Mouse (Mus musculus) limb, embryonic 14.5 days (tissue): ENCODE measurements around the gene Nln. TPM values are rescaled to one million over a fixed set of nuclear protein-coding genes. Genes with fewer than 3 reads are reported as not detected.

Source experiments
- ATAC-seq: fragments of 200-750 bp; cut with Nextera tagmentation; 2 replicates; pipeline ENCODE4 v1.8.0; 2017; ENCODE audit warnings: low read depth, moderate number of reproducible peaks, moderate TSS enrichment; ENCODE audit not compliant: low FRiP score
- DNase-seq: peaks from one replicate; pipeline ENCODE4 v3.0.0-alpha.2; 2015; ENCODE audit warnings: low spot score
- H3K27ac ChIP-seq: fragments of 300-500 bp; sonication (generic); replicated peaks from 2 replicates; pipeline ENCODE4 v1.5.1; 2014; ENCODE audit warnings: low read depth, mild to moderate bottlenecking, low read length, moderate library complexity, mixed read lengths
- H3K27me3 ChIP-seq: fragments of 300-500 bp; sonication (generic); 2 replicates; pipeline ENCODE4 v1.6.1; 2014; ENCODE audit warnings: low read length, mixed read lengths; ENCODE audit not compliant: control insufficient read depth, insufficient read depth
- H3K36me3 ChIP-seq: fragments of 300-500 bp; sonication (generic); 2 replicates; pipeline ENCODE4 v1.6.1; 2014; ENCODE audit warnings: mild to moderate bottlenecking, low read length, moderate library complexity, mixed read lengths; ENCODE audit not compliant: control insufficient read depth, insufficient read depth
- H3K4me1 ChIP-seq: fragments of 300-500 bp; sonication (generic); 2 replicates; pipeline ENCODE4 v1.6.1; 2014; ENCODE audit warnings: antibody characterized with exemption, low read length, mixed read lengths; ENCODE audit not compliant: control insufficient read depth, insufficient read depth
- H3K4me2 ChIP-seq: fragments of 300-500 bp; sonication (generic); replicated peaks from 2 replicates; pipeline ENCODE4 v1.6.1; 2014; ENCODE audit warnings: low read depth, mild to moderate bottlenecking, low read length, moderate library complexity; ENCODE audit not compliant: severe bottlenecking
- H3K4me3 ChIP-seq: fragments of 300-500 bp; sonication (generic); replicated peaks from 2 replicates; pipeline ENCODE4 v1.5.1; 2014; ENCODE audit warnings: low read length
- H3K9ac ChIP-seq: fragments of 300-500 bp; sonication (generic); 2 replicates; pipeline ENCODE4 v1.6.1; 2014; ENCODE audit warnings: mild to moderate bottlenecking, low read depth, low read length, moderate library complexity; ENCODE audit not compliant: severe bottlenecking
- H3K9me3 ChIP-seq: fragments of 300-500 bp; sonication (generic); 2 replicates; pipeline ENCODE4 v1.6.1; 2016; ENCODE audit warnings: low read length; ENCODE audit not compliant: control insufficient read depth
- POLR2A ChIP-seq: fragments of 200-500 bp; IDR thresholded peaks from 2 replicates; pipeline ENCODE4 v1.8.0; 2012; ENCODE audit warnings: inconsistent platforms, mild to moderate bottlenecking, moderate library complexity, borderline replicate concordance; ENCODE audit not compliant: insufficient read depth, insufficient read length; ENCODE audit errors: extremely low read depth
- WGBS: fragments of 180-500 bp; shearing (Covaris S2); extraction: QIAGEN DNeasy Blood & Tissue Kit; methylation state at CpG from one replicate; pipeline ENCODE4 v1.1.7; 2014; 5-methylcytosine and 5-hydroxymethylcytosine counted together
- polyA plus RNA-seq, 2 experiments: library from polyadenylated mRNA; depleted of rRNA in 1 of 2; stranded (reverse) in 1 of 2; unstranded in 1 of 2; fragments of >200 nt; fragmentation: Nextera tagmentation in 1 of 2; extraction: Ambion mirVana in 1 of 2; gene quantifications; 2 replicates each; pipeline versions ENCODE4 v1.2.1 to v1.2.3; 2012 to 2014

Gene Nln
- polyA plus RNA-seq, 2 experiments: 9.8 to 16.6 TPM

GRCm38 (mm10) chr13:104076993-104077392, 32.4 kb downstream of the Nln start:
- WGBS: 45% methylated on average over 6 of the region's 6 CpGs
- DNase-seq (peak; percentile 52), ATAC-seq (no peak)
- no peak overlapping the region for H3K27ac ChIP-seq
- 0 out of 2 replicates have a peak, but pooled peaks cover under 1% of the 10 kb centered on the region for H3K36me3 ChIP-seq
- peaks cover 7% of the 10 kb centered on the region for H3K4me1 ChIP-seq
- no peaks in the 10 kb centered on the region for H3K27me3 ChIP-seq
- no peak overlapping the region for H3K9ac ChIP-seq
- H3K4me2 ChIP-seq: no peak overlapping the region
- no peak overlapping the region for H3K4me3 ChIP-seq
- no peak for TF ChIP-seq POLR2A
- no peaks in the 10 kb centered on the region for H3K9me3 ChIP-seq

GRCm38 (mm10) chr13:104074731-104075130, 34.7 kb downstream of the Nln start:
- ATAC-seq: no peak
- WGBS: 72% methylated on average over 10 of the region's 10 CpGs
- H3K9ac ChIP-seq: no peak overlapping the region

GRCm38 (mm10) chr13:104074230-104074629, 35.2 kb downstream of the Nln start:
- H3K4me3 ChIP-seq: no peak overlapping the region
- 0 out of 2 replicates have a peak, but pooled peaks cover 3% of the 10 kb centered on the region for H3K36me3 ChIP-seq
- H3K9me3 ChIP-seq: no peaks in the 10 kb centered on the region
- peaks cover 13% of the 10 kb centered on the region for H3K4me1 ChIP-seq
- ATAC-seq (no peak), DNase-seq (no peak)
- no peak overlapping the region for H3K27ac ChIP-seq
- 93% methylated on average over 8 of the region's 8 CpGs for WGBS
- no peak overlapping the region for H3K4me2 ChIP-seq
- no peaks in the 10 kb centered on the region for H3K27me3 ChIP-seq
- TF ChIP-seq POLR2A: no peak
- H3K9ac ChIP-seq: no peak overlapping the region

More at GRCm38 (mm10) chr13:104074731-104075130, 34.7 kb downstream of the Nln start:
- H3K4me2 ChIP-seq: no peak overlapping the region
- no peak overlapping the region for H3K27ac ChIP-seq
- DNase-seq: peak; percentile 34
- no peaks in the 10 kb centered on the region for H3K9me3 ChIP-seq
- 0 out of 2 replicates have a peak, but pooled peaks cover 3% of the 10 kb centered on the region for H3K36me3 ChIP-seq
- peaks cover 13% of the 10 kb centered on the region for H3K4me1 ChIP-seq
- H3K4me3 ChIP-seq: no peak overlapping the region
- no peaks in the 10 kb centered on the region for H3K27me3 ChIP-seq
- TF ChIP-seq POLR2A: no peak

- no peak overlapping the region for H3K4me2 ChIP-seq
- 0 out of 2 replicates have a peak, but pooled peaks cover 6% of the 10 kb centered on the region for H3K36me3 ChIP-seq
- no peaks in the 10 kb centered on the region for H3K9me3 ChIP-seq
- H3K27ac ChIP-seq: no peak overlapping the region
- H3K4me3 ChIP-seq: no peak overlapping the region
- WGBS: 74% methylated on average over 9 of the region's 9 CpGs
- DNase-seq (no peak), ATAC-seq (no peak)
- H3K9ac ChIP-seq: no peak overlapping the region
- no peaks in the 10 kb centered on the region for H3K27me3 ChIP-seq
- H3K4me1 ChIP-seq: peaks cover 12% of the 10 kb centered on the region
- no peak for TF ChIP-seq POLR2A
Measured at GRCm38 (mm10) chr13:104072351-104072750, 37.1 kb downstream of the Nln start.

GRCm38 (mm10) chr13:104070703-104071102, 38.7 kb downstream of the Nln start:
- no peak for TF ChIP-seq POLR2A
- no peak overlapping the region for H3K4me3 ChIP-seq
- 37% methylated on average over 3 of the region's 3 CpGs for WGBS
- peaks cover 6% of the 10 kb centered on the region; the same call in 1 of the 2 replicates for H3K4me1 ChIP-seq
- H3K36me3 ChIP-seq: 0 out of 2 replicates have a peak, but pooled peaks cover 6% of the 10 kb centered on the region
- no peak overlapping the region for H3K9ac ChIP-seq
- no peaks in the 10 kb centered on the region for H3K9me3 ChIP-seq
- no peak for DNase-seq
- no peak for ATAC-seq
- H3K27me3 ChIP-seq: no peaks in the 10 kb centered on the region
- no peak overlapping the region; the same call in 1 of the 2 replicates for H3K27ac ChIP-seq
- no peak overlapping the region for H3K4me2 ChIP-seq
